Mouse (Mus musculus) thymus, postnatal 25 days (tissue): ENCODE data around the gene Zfp663.

Source experiments
- DNase-seq: peaks from one replicate; pipeline ENCODE4 v3.0.0; 2022

The Zfp663 gene

GRCm38 (mm10) chr2:165367868-165368439, 575 bp downstream of the Zfp663 start:
- DNase-seq, result no peak

GRCm38 (mm10) chr2:165367047-165367520, 1.4 kb downstream of the Zfp663 start:
- no peak for DNase-seq

DNA sequence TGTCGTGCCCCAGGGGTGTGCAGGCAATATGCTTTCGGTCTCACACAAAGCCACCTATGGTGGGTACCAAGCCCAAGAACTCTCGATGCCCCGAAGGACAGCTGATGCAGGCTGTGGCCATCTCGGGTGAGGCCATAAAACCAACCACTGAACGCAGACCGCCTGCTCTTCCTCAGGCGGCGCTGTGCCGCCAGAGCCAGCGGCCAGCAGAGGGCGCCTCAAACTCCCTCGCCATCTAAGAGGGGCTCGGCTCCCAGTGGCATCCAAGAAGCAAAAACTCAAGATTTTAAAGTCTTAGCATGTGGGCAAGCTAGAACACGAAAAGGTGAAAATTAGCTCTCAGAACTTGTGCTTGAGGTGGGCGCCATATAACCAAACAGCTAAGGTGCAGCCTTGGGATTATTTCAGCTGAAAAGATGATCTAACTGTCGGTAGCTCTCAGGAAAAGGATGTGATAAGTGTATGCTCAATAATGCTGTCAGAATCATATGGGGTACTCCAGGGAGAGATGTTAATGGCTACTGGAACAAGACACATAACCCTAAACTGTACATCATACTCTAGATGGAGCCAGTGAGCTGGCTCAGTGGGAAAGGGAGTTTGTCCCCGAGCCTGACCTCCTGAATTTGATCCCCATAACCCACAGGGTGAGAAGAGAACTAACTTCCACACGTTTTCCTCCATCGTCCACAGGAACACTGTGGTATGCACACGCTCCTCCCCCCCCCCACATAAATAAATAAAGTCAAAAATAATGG, 4.0 kb downstream of the Zfp663 start:
- peak; percentile 42 for DNase-seq

DNA sequence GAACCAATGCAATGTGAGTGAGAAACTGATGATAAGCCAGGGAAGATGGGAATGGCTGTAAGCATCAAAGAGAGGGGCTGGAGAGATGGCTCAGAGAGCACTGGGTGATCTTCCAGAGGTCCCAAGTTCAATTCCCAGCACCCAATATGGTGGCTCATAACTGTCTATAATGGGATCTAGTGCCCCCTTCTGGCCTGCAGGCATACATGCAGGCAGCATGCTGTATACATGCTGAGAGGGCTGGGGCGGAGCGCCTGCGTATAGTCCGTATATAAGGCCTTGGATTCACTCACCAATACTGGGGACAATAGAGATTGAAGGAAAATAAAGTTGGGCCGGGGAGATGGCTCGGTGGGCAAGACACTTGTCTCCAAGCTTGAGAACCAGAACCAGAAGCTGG, 5.2 kb downstream of the Zfp663 start:
- no peak for DNase-seq

GRCm38 (mm10) chr2:165360861-165361260, 7.7 kb downstream of the Zfp663 start:
- peak; percentile 49 for DNase-seq

GRCm38 (mm10) chr2:165351828-165352513, 16.6 kb downstream of the Zfp663 start:
- DNase-seq, result no peak

DNA sequence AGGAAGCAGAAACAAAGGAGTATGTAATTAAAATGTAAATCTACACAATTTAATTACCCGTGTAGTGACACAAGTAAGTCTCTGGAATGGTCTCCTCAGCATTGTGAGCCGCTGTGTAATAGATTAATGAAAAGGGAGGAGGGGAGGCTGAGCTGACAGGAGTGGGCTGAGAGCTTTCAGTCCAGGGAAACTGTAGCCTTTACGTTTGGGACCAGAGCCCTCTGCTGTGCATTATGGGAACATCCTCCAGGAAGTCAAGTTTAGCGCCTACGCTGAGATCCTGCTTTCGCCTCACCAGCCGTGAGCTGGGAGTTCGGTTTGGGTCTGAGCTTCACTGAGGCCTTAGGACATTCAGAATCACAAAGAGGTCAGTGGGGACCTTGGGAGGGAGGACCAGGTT, 19.1 kb downstream of the Zfp663 start:
- no peak for DNase-seq

- DNase-seq, result no peak
Measured at GRCm38 (mm10) chr2:165346180-165346579, 22.3 kb downstream of the Zfp663 start.

GRCm38 (mm10) chr2:165337191-165337590, 31.3 kb downstream of the Zfp663 start:
- peak; percentile 32 for DNase-seq

- DNase-seq, result no peak
Measured at GRCm38 (mm10) chr2:165332610-165333210, 35.8 kb downstream of the Zfp663 start.

DNA sequence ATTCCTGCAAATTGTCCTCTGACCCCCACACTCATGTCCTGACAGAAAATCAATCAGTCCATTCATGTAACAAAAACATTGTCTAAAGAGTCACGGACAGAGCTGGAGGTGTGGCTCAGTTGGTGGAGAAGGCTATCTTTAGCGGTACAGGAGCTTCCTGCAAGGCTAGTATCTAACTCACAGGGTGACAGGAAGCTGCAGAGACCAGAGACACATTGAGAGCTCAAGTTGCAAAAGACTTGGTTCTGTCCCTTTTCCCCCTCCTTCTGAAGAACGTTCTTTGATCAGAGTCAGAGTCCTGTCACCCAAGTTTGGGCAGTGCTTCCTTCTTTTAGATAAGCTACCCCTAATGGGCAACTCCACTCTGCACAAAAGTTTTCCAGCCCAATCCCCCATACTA, 38.8 kb downstream of the Zfp663 start:
- no peak for DNase-seq

DNA sequence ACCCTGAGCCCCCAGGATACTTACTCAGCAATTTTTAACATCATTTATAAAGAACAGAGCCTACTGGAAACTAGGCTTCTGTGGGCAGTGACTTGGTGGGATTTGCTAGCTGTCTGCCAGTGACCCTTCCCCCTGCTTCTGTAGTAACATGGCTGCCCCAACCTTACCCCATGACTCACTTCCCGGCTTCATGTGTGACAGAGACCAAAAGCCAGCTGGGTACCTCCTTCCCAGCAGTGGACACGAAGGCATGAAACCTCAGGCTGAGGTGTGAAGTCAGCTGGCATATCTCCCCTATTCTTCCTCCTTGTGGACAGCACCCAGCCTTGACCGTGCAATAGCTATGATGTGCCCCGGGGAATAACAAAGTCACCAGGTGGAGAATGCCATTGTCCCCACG, 39.8 kb downstream of the Zfp663 start:
- no peak for DNase-seq

DNA sequence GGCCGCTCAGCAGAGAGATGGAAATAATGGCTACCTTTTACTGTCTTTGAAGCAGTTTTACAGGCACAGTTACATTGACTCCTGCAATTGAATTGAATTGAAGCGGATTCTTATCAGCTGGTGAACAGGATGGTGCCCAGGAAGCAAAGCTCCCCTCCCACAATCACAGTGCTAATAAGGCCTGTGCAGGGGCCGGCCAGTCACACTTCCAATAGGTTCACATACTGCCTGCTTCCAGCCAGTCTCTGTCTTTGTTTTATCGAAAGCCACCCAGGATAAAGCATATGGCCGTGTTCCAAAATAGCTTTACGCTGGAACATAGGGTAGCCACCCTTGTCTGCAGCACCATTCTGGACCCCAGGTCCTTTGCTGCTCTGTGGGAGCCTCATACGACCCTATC, 41.1 kb downstream of the Zfp663 start:
- DNase-seq, result no peak

GRCm38 (mm10) chr2:165326304-165327190, 42.0 kb downstream of the Zfp663 start, which contains the start of gene Elmo2:
Gene Elmo2, minus strand, starts transcription at chr2:165326479.
- peak; percentile 99 for DNase-seq

DNA sequence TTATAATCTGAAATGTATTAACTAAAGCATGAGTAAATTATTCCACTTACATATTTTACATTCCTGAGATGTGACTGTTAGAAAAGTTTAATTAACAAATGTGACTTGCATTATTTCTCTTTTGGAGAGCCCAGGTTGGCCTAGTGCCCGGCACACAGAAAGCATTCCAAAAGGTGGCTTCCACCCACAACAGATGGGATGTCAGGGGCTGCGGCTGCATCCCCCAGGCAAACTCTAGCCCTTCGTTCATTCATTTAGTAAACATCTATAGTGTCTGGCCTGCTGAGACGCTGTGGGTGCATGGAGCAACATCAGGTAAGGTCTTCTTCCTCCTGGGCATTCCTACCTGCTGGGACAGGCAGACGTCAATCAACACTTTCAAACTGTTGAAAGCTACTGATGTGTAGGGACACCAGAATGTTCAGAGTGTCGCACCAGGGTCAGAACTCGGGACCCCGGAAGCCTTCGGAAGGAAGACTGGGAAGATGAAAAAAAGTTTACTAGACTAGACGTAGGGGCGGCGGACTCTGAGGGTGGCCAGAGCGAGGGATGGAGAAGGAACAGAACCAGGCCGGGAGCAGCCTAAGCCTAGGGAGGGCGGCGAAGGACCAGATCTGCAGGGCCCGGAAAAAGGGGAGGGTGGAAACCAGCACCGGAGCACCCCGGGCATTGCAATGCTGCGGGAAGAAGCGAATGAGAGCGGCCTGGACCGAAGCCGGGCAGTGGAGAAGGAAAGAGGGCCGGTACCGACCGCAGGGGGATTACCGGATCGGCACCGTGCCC, 42.8 kb downstream of the Zfp663 start:
- no peak for DNase-seq

GRCm38 (mm10) chr2:165323928-165324327, 44.6 kb downstream of the Zfp663 start:
- DNase-seq, result no peak

GRCm38 (mm10) chr2:165323484-165323883, 45.0 kb downstream of the Zfp663 start:
- no peak for DNase-seq

DNA sequence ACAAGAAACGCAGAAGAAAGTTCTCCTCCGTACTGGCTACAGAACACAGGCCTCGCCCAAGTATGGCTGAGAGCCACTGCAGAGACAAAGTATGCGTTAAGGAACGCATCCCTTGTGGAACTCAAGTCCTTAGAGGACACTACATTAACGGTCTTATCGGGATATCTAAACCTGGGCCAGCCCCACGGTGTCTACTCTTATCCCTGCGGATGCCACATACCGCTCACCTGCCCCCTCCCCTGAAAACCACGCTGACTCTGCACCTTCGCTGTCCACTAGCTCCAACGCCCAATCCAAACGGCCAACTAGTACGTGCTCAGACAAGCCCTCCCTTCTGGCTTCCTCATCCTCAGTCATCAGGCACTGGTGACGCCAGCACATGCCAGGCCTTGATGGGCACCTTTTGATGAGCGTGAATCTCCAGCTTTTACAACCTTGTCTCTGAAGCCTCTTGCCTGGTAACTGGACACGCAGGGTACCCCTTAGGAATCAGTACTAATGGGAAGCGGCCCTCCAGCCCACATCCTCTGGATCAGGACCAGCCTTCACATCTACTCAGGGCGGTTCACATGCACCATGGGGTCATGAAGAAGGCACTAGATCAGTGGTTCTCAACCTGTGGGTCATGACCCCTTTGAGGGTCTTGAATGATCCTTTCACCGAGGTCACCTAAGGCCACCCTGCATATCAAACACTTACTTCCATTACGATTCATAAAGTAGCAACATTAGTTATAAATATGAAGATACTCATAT, 46.4 kb downstream of the Zfp663 start:
- DNase-seq, result no peak

DNA sequence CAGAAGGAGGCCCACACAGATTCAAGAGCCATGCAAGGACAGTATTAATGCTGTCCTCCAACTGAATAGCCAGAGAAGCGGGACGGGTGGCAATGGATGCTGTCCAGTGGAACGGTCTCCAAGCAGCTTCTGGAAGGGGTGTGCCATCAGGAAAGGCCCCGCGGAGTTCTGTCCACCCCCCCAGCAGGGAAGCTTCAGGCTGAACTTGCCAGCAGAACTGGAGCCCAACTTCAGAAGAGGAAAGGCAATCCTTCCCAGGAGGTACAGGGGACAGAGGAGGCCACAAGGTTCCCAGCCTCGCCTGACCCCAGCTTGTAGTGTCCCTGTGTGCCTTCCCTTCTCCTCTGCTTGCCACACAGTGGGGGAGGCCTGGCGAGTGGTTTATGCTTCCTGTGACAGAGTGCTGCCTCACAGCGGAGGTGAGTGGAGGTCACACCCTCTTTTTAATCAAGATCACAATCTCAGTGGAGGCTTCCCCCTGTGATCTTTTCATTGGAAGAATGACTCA, 47.1 kb downstream of the Zfp663 start:
- DNase-seq, result peak; percentile 25

- DNase-seq, result no peak
Measured at GRCm38 (mm10) chr2:165320531-165321150, 47.9 kb downstream of the Zfp663 start.
